Mouse (Mus musculus): ENCODE data around the gene Wnk4. TPM values are rescaled to one million over a fixed set of nuclear protein-coding genes. Genes with fewer than 3 reads are reported as not detected.

The Wnk4 gene
- polyA plus RNA-seq (2016; fragmentation: Nextera tagmentation; extraction: Ambion mirVana): 5.4 and 8.0 TPM in 2 replicates

GRCm38 (mm10) chr11:101259948-101260825 lies at the start of gene Wnk4:
Wnk4 (plus strand) TSS chr11:101260567.
- under 1% methylated on average over 43 of the region's 43 CpGs for WGBS
- H3K36me3 ChIP-seq: peaks cover 33% of the 10 kb centered on the region
- H3K27me3 ChIP-seq (ENCODE audit: low read depth, poor library complexity, severe bottlenecking): peaks cover 52% of the 10 kb centered on the region
- H3K4me1 ChIP-seq: peaks cover 60% of the 10 kb centered on the region
- H3K4me3 ChIP-seq: peak within 1 kb of the TSS; percentile 69
- H3K9me3 ChIP-seq (replicated peaks): no peaks in the 10 kb centered on the region
- peak; percentile 76 for DNase-seq (ENCODE audit: low spot score)
- H3K27ac ChIP-seq (replicated peaks): peak within 1 kb of the TSS; percentile 80

DNA sequence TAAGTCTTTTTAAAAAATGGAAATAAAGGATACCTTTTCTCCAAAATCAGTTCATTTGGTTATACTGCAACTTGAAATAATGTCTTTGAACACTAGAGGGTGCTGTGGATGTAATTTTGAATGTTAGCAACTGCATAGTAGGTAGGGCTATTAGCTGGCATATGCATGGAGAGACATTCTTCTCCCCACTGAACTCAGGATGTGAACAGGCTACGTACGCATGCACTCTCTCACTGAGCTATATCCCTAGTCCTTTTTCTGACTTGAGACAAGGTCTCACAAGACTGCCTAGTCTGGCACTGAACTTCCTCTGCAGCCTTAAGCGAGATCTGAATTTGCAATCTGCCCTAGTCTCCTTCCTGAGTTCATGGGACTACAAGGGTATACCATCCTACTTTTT lies 48.4 kb upstream of the Wnk4 start:
- peaks cover 53% of the 10 kb centered on the region for H3K36me3 ChIP-seq
- peak; percentile 22 for DNase-seq (ENCODE audit: low spot score)
- WGBS: 61% methylated on average over 3 of the region's 3 CpGs
- H3K9me3 ChIP-seq (replicated peaks): no peaks in the 10 kb centered on the region
- no peak overlapping the region for H3K4me3 ChIP-seq
- H3K27ac ChIP-seq (replicated peaks): no peak overlapping the region
- no peaks in the 10 kb centered on the region for H3K27me3 ChIP-seq (ENCODE audit: low read depth, poor library complexity, severe bottlenecking)
- no peaks in the 10 kb centered on the region for H3K4me1 ChIP-seq

GRCm38 (mm10) chr11:101216936-101217335 lies 43.4 kb upstream of the Wnk4 start:
- no peak overlapping the region for H3K4me3 ChIP-seq
- H3K27me3 ChIP-seq (ENCODE audit: low read depth, poor library complexity, severe bottlenecking): no peaks in the 10 kb centered on the region
- H3K9me3 ChIP-seq (replicated peaks): no peaks in the 10 kb centered on the region
- H3K4me1 ChIP-seq: no peaks in the 10 kb centered on the region
- no peak for DNase-seq (ENCODE audit: low spot score)
- no peak overlapping the region for H3K27ac ChIP-seq (replicated peaks)
- WGBS: 91% methylated on average over 5 of the region's 5 CpGs
- peaks cover 28% of the 10 kb centered on the region for H3K36me3 ChIP-seq

GRCm38 (mm10) chr11:101218436-101219055 lies 41.8 kb upstream of the Wnk4 start:
- 88% methylated on average over 10 of the region's 10 CpGs for WGBS
- DNase-seq (ENCODE audit: low spot score): no peak
- Histone ChIP-seq H3K4me1 (no peaks in the 10 kb centered on the region), H3K4me3 (no peak overlapping the region), H3K9me3 (replicated peaks) (no peaks in the 10 kb centered on the region), H3K36me3 (peaks cover 17% of the 10 kb centered on the region), H3K27me3 (ENCODE audit: low read depth, poor library complexity, severe bottlenecking) (no peaks in the 10 kb centered on the region), H3K27ac (replicated peaks) (no peak overlapping the region)

GRCm38 (mm10) chr11:101220853-101221252 lies 39.5 kb upstream of the Wnk4 start:
- 71% methylated on average over 2 of the region's 2 CpGs for WGBS
- no peaks in the 10 kb centered on the region for H3K9me3 ChIP-seq (replicated peaks)
- H3K4me1 ChIP-seq: peaks cover 5% of the 10 kb centered on the region
- no peak for DNase-seq (ENCODE audit: low spot score)
- H3K27ac ChIP-seq (replicated peaks): no peak overlapping the region
- H3K4me3 ChIP-seq: no peak overlapping the region
- H3K36me3 ChIP-seq: no peaks in the 10 kb centered on the region
- no peaks in the 10 kb centered on the region for H3K27me3 ChIP-seq (ENCODE audit: low read depth, poor library complexity, severe bottlenecking)

- Histone ChIP-seq H3K27ac (replicated peaks) (no peak overlapping the region), H3K27me3 (ENCODE audit: low read depth, poor library complexity, severe bottlenecking) (no peaks in the 10 kb centered on the region), H3K4me3 (no peak overlapping the region), H3K4me1 (peaks cover 11% of the 10 kb centered on the region), H3K9me3 (replicated peaks) (no peaks in the 10 kb centered on the region), H3K36me3 (no peaks in the 10 kb centered on the region)
- WGBS: 92% methylated on average over 8 of the region's 8 CpGs
- no peak for DNase-seq (ENCODE audit: low spot score)
Observed at GRCm38 (mm10) chr11:101221306-101221986, 38.9 kb upstream of the Wnk4 start.

- H3K27ac ChIP-seq (replicated peaks): no peak overlapping the region
- WGBS: 92% methylated on average over 3 of the region's 3 CpGs
- DNase-seq (ENCODE audit: low spot score): no peak
- peaks cover 6% of the 10 kb centered on the region; the same call in 1 of the 2 replicates for H3K27me3 ChIP-seq (ENCODE audit: low read depth, poor library complexity, severe bottlenecking)
- H3K4me1 ChIP-seq: peaks cover 16% of the 10 kb centered on the region
- H3K4me3 ChIP-seq: no peak overlapping the region
- H3K9me3 ChIP-seq (replicated peaks): no peaks in the 10 kb centered on the region
- H3K36me3 ChIP-seq: no peaks in the 10 kb centered on the region
Observed at GRCm38 (mm10) chr11:101224337-101224736, 36.0 kb upstream of the Wnk4 start.

DNA sequence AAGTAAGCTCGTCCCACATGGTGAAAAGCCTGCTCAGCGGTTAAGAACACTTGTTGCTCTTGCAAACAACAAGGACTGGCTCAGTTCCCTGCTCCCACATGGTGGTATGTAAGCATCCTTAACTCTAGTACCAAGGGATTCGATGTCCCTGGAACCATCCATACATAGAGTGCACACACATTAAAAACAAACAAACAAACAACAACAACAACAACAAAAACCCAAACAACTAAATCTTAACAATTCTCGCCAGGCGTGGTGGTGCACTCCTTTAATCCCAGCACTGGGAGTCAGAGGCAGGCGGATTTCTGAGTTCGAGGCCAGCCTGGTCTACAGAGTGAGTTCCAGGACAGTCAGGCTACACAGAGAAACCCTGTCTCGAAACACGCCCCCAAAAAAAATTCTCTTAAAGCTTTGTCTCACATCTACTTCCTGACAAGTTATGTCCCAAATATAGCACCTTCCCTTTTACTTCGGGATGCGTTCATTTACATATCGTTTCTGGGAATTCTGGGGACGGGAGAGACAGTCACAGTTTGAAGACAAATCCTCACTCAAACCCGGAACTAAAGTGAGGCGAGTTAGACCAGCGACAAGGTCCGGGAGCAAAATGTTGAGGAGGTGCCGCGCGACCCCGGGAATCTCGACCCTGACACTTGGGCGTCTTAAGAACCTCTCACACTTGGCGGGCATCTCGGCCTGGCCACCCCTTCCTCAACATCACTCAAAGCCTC lies 34.9 kb upstream of the Wnk4 start:
- Histone ChIP-seq H3K4me1 (peaks cover 28% of the 10 kb centered on the region), H3K4me3 (peak overlapping the region; percentile 98), H3K9me3 (replicated peaks) (no peaks in the 10 kb centered on the region), H3K36me3 (no peaks in the 10 kb centered on the region), H3K27me3 (ENCODE audit: low read depth, poor library complexity, severe bottlenecking) (peaks cover 6% of the 10 kb centered on the region; the same call in 1 of the 2 replicates), H3K27ac (replicated peaks) (peak overlapping the region; percentile 89)
- DNase-seq (ENCODE audit: low spot score): no peak
- WGBS: 19% methylated on average over 25 of the region's 25 CpGs

GRCm38 (mm10) chr11:101226065-101226701 lies 34.2 kb upstream of the Wnk4 start, which contains the start of gene Ezh1:
Ezh1 (minus strand) TSS chr11:101226463.
- WGBS: 1% methylated on average over 55 of the region's 56 CpGs
- Histone ChIP-seq H3K27me3 (ENCODE audit: low read depth, poor library complexity, severe bottlenecking) (peaks cover 6% of the 10 kb centered on the region; the same call in 1 of the 2 replicates), H3K4me1 (peaks cover 35% of the 10 kb centered on the region), H3K27ac (replicated peaks) (peak within 1 kb of the TSS; percentile 89), H3K36me3 (no peaks in the 10 kb centered on the region), H3K4me3 (peak within 1 kb of the TSS; percentile 98), H3K9me3 (replicated peaks) (no peaks in the 10 kb centered on the region)
- DNase-seq (ENCODE audit: low spot score): peak; percentile 80

GRCm38 (mm10) chr11:101229361-101229900 lies 30.9 kb upstream of the Wnk4 start:
- Histone ChIP-seq H3K4me1 (peaks cover 45% of the 10 kb centered on the region), H3K36me3 (no peaks in the 10 kb centered on the region), H3K4me3 (no peak overlapping the region), H3K9me3 (replicated peaks) (no peaks in the 10 kb centered on the region), H3K27me3 (ENCODE audit: low read depth, poor library complexity, severe bottlenecking) (peaks cover 10% of the 10 kb centered on the region; the same call in 1 of the 2 replicates), H3K27ac (replicated peaks) (peak overlapping the region; percentile 79)
- no peak for DNase-seq (ENCODE audit: low spot score)
- WGBS: 27% methylated on average over 8 of the region's 8 CpGs

DNA sequence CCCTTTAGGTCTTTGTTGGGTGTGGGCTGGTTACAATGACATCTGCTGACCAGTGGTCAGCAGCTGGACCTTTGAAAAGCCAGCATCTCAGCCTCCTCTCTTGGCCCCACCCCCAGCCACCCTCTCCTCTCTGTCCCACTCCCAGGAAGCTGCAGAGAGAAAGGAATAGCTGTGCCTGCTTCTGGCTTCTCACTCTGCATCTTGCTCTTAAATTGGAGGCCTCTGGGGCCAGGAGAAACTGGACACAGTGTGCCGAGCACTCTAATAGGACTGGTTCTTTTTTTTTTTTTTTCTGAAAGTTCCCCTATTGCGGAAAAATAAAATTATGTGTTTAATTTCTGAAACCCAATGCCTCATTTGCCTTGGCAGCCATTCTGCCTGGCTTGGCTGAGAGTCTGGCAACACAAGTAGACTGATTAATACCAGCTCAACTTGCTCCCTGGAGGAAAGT lies 30.3 kb upstream of the Wnk4 start:
- Histone ChIP-seq H3K36me3 (no peaks in the 10 kb centered on the region), H3K4me1 (peaks cover 45% of the 10 kb centered on the region), H3K9me3 (replicated peaks) (no peaks in the 10 kb centered on the region), H3K4me3 (no peak overlapping the region), H3K27ac (replicated peaks) (peak overlapping the region; percentile 79), H3K27me3 (ENCODE audit: low read depth, poor library complexity, severe bottlenecking) (peaks cover 10% of the 10 kb centered on the region; the same call in 1 of the 2 replicates)
- WGBS: 25% methylated on average over 2 of the region's 2 CpGs
- DNase-seq (ENCODE audit: low spot score): peak; percentile 35

Measured in midbrain, embryonic 10.5 days (tissue).